Mouse (Mus musculus) myocyte (in vitro differentiated cells): Measurements from ENCODE around the gene Vdac1. TPM values are rescaled to one million over a fixed set of nuclear protein-coding genes. Genes with fewer than 3 reads are reported as not detected.

Experiments
- H3K27me3 ChIP-seq: one replicate; pipeline ENCODE4 v1.6.1; 2011; ENCODE audit not compliant: control insufficient read depth, insufficient read depth, insufficient read length
- H3K36me3 ChIP-seq: one replicate; pipeline ENCODE4 v1.6.1; 2011; ENCODE audit not compliant: control insufficient read depth, insufficient read depth
- H3K4me2 ChIP-seq: one replicate; pipeline ENCODE4 v1.6.1; 2011; ENCODE audit warnings: low read depth, control low read depth
- H3K4me3 ChIP-seq: one replicate; pipeline ENCODE4 v1.5.1; 2011; ENCODE audit warnings: mild to moderate bottlenecking, control low read depth, moderate library complexity
- H3K79me2 ChIP-seq: one replicate; pipeline ENCODE4 v1.6.1; 2011; ENCODE audit not compliant: control insufficient read depth, insufficient read depth
- H3ac ChIP-seq: one replicate; pipeline ENCODE4 v1.6.1; 2011; ENCODE audit not compliant: control insufficient read depth, insufficient read length
- CEBPB ChIP-seq: IDR thresholded peaks from 2 replicates; pipeline ENCODE4 v1.6.1; 2011; ENCODE audit warnings: mild to moderate bottlenecking, moderate library complexity; ENCODE audit not compliant: poor library complexity, insufficient read depth, severe bottlenecking
- E2F4 ChIP-seq: IDR thresholded peaks from one replicate; pipeline ENCODE4 v1.6.1; 2011; ENCODE audit warnings: mild to moderate bottlenecking, control low read depth, moderate library complexity; ENCODE audit not compliant: insufficient read depth
- MAX ChIP-seq: IDR thresholded peaks from one replicate; pipeline ENCODE4 v1.6.1; 2011; ENCODE audit warnings: low read depth, mild to moderate bottlenecking, control low read depth
- MYOD1 ChIP-seq, 3 experiments: IDR thresholded peaks; one replicate each; pipeline ENCODE4 v1.6.1; 2011; ENCODE audit warnings: control low read depth in 2 of 3, low read depth in 2 of 3, mild to moderate bottlenecking in 2 of 3, moderate library complexity in 1 of 3; ENCODE audit not compliant: insufficient read length in 2 of 3, control insufficient read depth in 1 of 3
- MYOG ChIP-seq, 3 experiments: IDR thresholded peaks; one replicate each; pipeline ENCODE4 v1.6.1; 2011; ENCODE audit warnings: control low read depth in 2 of 3, low read depth in 2 of 3, mild to moderate bottlenecking in 2 of 3; ENCODE audit not compliant: insufficient read length in 2 of 3, control insufficient read depth in 1 of 3, insufficient read depth in 1 of 3
- POLR2A ChIP-seq: IDR thresholded peaks from one replicate; pipeline ENCODE4 v1.6.1; 2011; ENCODE audit warnings: low read depth, mild to moderate bottlenecking, control low read depth, moderate library complexity; ENCODE audit not compliant: insufficient read length
- POLR2AphosphoS2 ChIP-seq: IDR thresholded peaks from one replicate; pipeline ENCODE4 v1.6.1; 2011; ENCODE audit warnings: low read depth, control low read depth; ENCODE audit not compliant: insufficient read length
- REST ChIP-seq: IDR thresholded peaks from one replicate; pipeline ENCODE4 v1.6.1; 2011; ENCODE audit warnings: mild to moderate bottlenecking, control low read depth, moderate library complexity; ENCODE audit not compliant: insufficient read depth, insufficient read length
- SRF ChIP-seq: IDR thresholded peaks from one replicate; pipeline ENCODE4 v1.6.1; 2011; ENCODE audit warnings: low read depth; ENCODE audit not compliant: control insufficient read depth, insufficient read length
- TCF12 ChIP-seq: IDR thresholded peaks from one replicate; pipeline ENCODE4 v1.6.1; 2011; ENCODE audit warnings: mild to moderate bottlenecking, control low read depth; ENCODE audit not compliant: poor library complexity, insufficient read depth, severe bottlenecking
- TCF3 ChIP-seq: IDR thresholded peaks from one replicate; pipeline ENCODE4 v1.6.1; 2011; ENCODE audit warnings: low read depth, control low read depth; ENCODE audit not compliant: insufficient read length
- USF1 ChIP-seq: IDR thresholded peaks from one replicate; pipeline ENCODE4 v1.6.1; 2011; ENCODE audit warnings: low read depth, mild to moderate bottlenecking, control low read depth, moderate library complexity
- polyA plus RNA-seq: library from polyadenylated mRNA; unstranded; fragments of >200 nt; fragmentation: generic; extraction: Trizol; gene quantifications from one replicate; pipeline ENCODE4 v1.2.1, GENCODE M21; 2012; ENCODE audit warnings: missing spikeins

The Vdac1 gene
- polyA plus RNA-seq, 1 experiment, result 342 TPM

- Histone ChIP-seq H3K4me2 (no peak overlapping the region), H3K4me3 (no peak overlapping the region), H3K36me3 (no peaks in the 10 kb centered on the region), H3K79me2 (no peaks in the 10 kb centered on the region), H3ac (no peak overlapping the region), H3K27me3 (no peaks in the 10 kb centered on the region)
- no peak for TF ChIP-seq USF1
- TF ChIP-seq E2F4, result no peak
- no peak for TF ChIP-seq POLR2A
- no peak for TF ChIP-seq MAX
- no peak for TF ChIP-seq MYOG (IDR thresholded peaks at IDR 0.05; ENCODE audit: control insufficient read depth in 1 of 3, insufficient read depth in 1 of 3, insufficient read length in 2 of 3, low read depth in 2 of 3)
- TF ChIP-seq TCF12, result no peak
- no peak for TF ChIP-seq REST
- no peak for TF ChIP-seq TCF3
- TF ChIP-seq MYOD1 (IDR thresholded peaks at IDR 0.05; ENCODE audit: control insufficient read depth in 1 of 3, insufficient read length in 2 of 3, low read depth in 2 of 3), result no peak
- no peak for TF ChIP-seq SRF
- TF ChIP-seq POLR2AphosphoS2, result no peak
- no peak for TF ChIP-seq CEBPB
These were observed 39.1 kb upstream of the Vdac1 start for GRCm38 (mm10) chr11:52321540-52321939.

GRCm38 (mm10) chr11:52324442-52325367 lies 36.0 kb upstream of the Vdac1 start:
- TF ChIP-seq SRF (no peak), REST (no peak), TCF12 (no peak), USF1 (no peak), MAX (no peak), CEBPB (no peak), POLR2AphosphoS2 (no peak), TCF3 (no peak), MYOD1 (IDR thresholded peaks at IDR 0.05; ENCODE audit: control insufficient read depth in 1 of 3, insufficient read length in 2 of 3, low read depth in 2 of 3) (no peak), POLR2A (no peak), MYOG (IDR thresholded peaks at IDR 0.05; ENCODE audit: control insufficient read depth in 1 of 3, insufficient read depth in 1 of 3, insufficient read length in 2 of 3, low read depth in 2 of 3) (no peak), E2F4 (no peak)
- no peaks in the 10 kb centered on the region for H3K27me3 ChIP-seq
- no peak overlapping the region for H3ac ChIP-seq
- no peak overlapping the region for H3K4me3 ChIP-seq
- no peak overlapping the region for H3K4me2 ChIP-seq
- H3K79me2 ChIP-seq, result no peaks in the 10 kb centered on the region
- H3K36me3 ChIP-seq, result no peaks in the 10 kb centered on the region

- H3K79me2 ChIP-seq, result no peaks in the 10 kb centered on the region
- TF ChIP-seq TCF12 (no peak), REST (no peak), TCF3 (no peak), E2F4 (no peak), USF1 (no peak), MAX (no peak), POLR2AphosphoS2 (no peak), POLR2A (no peak), MYOD1 (IDR thresholded peaks at IDR 0.05; ENCODE audit: control insufficient read depth in 1 of 3, insufficient read length in 2 of 3, low read depth in 2 of 3) (no peak), SRF (no peak), CEBPB (no peak), MYOG (IDR thresholded peaks at IDR 0.05; ENCODE audit: control insufficient read depth in 1 of 3, insufficient read depth in 1 of 3, insufficient read length in 2 of 3, low read depth in 2 of 3) (no peak)
- no peak overlapping the region for H3ac ChIP-seq
- no peaks in the 10 kb centered on the region for H3K27me3 ChIP-seq
- H3K4me2 ChIP-seq, result no peak overlapping the region
- no peak overlapping the region for H3K4me3 ChIP-seq
- H3K36me3 ChIP-seq, result no peaks in the 10 kb centered on the region
These were observed 33.3 kb upstream of the Vdac1 start for GRCm38 (mm10) chr11:52327313-52327712.

GRCm38 (mm10) chr11:52332421-52333118 lies 28.1 kb upstream of the Vdac1 start:
- H3K4me2 ChIP-seq, result no peak overlapping the region
- no peaks in the 10 kb centered on the region for H3K36me3 ChIP-seq
- no peak overlapping the region for H3K4me3 ChIP-seq
- no peaks in the 10 kb centered on the region for H3K27me3 ChIP-seq
- no peaks in the 10 kb centered on the region for H3K79me2 ChIP-seq
- TF ChIP-seq MYOG (IDR thresholded peaks at IDR 0.05; ENCODE audit: control insufficient read depth in 1 of 3, insufficient read depth in 1 of 3, insufficient read length in 2 of 3, low read depth in 2 of 3) (no peak), SRF (no peak), E2F4 (no peak), MYOD1 (IDR thresholded peaks at IDR 0.05; ENCODE audit: control insufficient read depth in 1 of 3, insufficient read length in 2 of 3, low read depth in 2 of 3) (no peak), TCF12 (no peak), TCF3 (no peak)
- H3ac ChIP-seq, result no peak overlapping the region
